Mouse (Mus musculus): ENCODE measurements around the gene Tenm2. TPM values are rescaled to one million over a fixed set of nuclear protein-coding genes. Genes with fewer than 3 reads are reported as not detected.

The Tenm2 gene
- polyA plus RNA-seq, 1 experiment, result 0.01 TPM

DNA sequence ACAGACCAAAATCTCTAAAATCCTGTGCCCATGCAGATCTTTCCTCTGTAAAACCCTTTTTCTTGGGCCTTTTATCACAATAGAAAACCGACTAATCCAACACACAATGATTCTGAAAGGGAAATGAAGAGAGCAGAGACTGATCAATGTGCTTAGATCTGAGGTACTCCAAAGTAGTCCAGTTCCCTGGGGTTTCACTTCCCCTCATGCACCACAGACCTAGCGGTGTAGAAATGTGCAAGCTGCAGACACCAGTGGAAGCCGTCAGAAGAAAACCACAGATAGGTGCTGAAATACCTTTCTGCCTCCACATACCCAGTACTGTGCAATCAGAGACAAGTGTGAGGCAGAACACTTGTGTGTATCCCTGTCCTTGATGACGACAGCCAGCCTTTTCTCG, 365.2 kb downstream of the Tenm2 start:
- Histone ChIP-seq H3K4me1 (no peaks in the 10 kb centered on the region), H3K4me3 (replicated peaks) (no peak overlapping the region), H3K27me3 (replicated peaks) (no peaks in the 10 kb centered on the region), H3K9me3 (no peaks in the 10 kb centered on the region), H3K36me3 (replicated peaks; ENCODE audit: low read length) (no peaks in the 10 kb centered on the region)
- no peak for TF ChIP-seq FLI1 (IDR thresholded peaks at IDR 0.05; ENCODE audit: low read length)

DNA sequence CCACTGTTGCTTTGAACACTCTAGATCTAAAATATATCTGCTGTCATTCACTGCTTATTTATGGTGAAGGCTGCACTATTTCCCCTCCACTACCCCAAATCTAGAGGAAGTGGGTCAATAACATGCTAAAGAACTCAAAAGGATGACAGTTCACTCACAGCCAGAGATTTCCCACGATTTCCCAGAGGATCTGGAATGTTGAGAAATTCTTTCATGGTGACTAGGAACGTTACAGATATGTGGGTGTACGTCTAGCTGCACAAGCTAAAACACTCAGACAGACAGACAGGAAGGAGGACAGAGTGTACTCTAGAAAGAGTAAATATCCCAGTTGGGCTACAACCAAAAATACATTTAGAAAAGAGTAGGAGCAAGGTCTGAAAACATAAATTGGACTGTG, 384.1 kb downstream of the Tenm2 start:
- no peaks in the 10 kb centered on the region for H3K36me3 ChIP-seq (replicated peaks; ENCODE audit: low read length)
- no peak for TF ChIP-seq GATA1 (IDR thresholded peaks at IDR 0.05; ENCODE audit: borderline replicate concordance, low read length)
- TF ChIP-seq FLI1 (IDR thresholded peaks at IDR 0.05; ENCODE audit: low read length), result no peak
- H3K27me3 ChIP-seq (replicated peaks), result no peaks in the 10 kb centered on the region
- no peak overlapping the region for H3K4me3 ChIP-seq (replicated peaks)
- H3K4me1 ChIP-seq, result no peaks in the 10 kb centered on the region
- no peaks in the 10 kb centered on the region for H3K9me3 ChIP-seq

DNA sequence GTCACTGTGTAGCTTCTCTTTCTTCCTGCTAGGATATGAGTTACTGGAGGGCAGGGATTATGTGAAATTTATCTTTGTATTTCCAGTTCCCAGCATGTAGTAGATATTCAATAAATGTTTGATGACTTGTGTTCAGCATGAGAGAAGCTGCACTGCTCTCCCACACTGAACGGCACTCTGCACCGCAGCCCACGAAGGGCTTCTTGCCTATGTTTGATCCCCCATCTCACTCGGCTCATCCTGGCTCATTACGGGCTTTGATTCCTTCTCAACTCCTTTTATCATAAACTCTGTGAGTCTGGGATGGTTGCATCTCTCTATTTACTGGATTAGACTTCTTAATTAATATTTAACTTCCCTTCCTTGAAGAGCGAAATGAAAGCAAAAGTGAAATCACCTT, 388.3 kb downstream of the Tenm2 start:
- Histone ChIP-seq H3K4me3 (replicated peaks) (no peak overlapping the region), H3K9me3 (no peaks in the 10 kb centered on the region), H3K27me3 (replicated peaks) (no peaks in the 10 kb centered on the region)

GRCm38 (mm10) chr11:36832855-36833254, 402.9 kb downstream of the Tenm2 start:
- Histone ChIP-seq H3K27me3 (replicated peaks) (no peaks in the 10 kb centered on the region), H3K4me1 (no peaks in the 10 kb centered on the region), H3K36me3 (replicated peaks; ENCODE audit: low read length) (no peaks in the 10 kb centered on the region), H3K9me3 (peaks cover 5% of the 10 kb centered on the region; the same call in 1 of the 2 replicates), H3K4me3 (replicated peaks) (no peak overlapping the region)
- no peak for TF ChIP-seq FLI1 (IDR thresholded peaks at IDR 0.05; ENCODE audit: low read length)
- no peak for TF ChIP-seq GATA1 (IDR thresholded peaks at IDR 0.05; ENCODE audit: borderline replicate concordance, low read length)

More for the DNA sequence above, 388.3 kb downstream of the Tenm2 start:
- no peaks in the 10 kb centered on the region for H3K36me3 ChIP-seq (replicated peaks; ENCODE audit: low read length)
- TF ChIP-seq GATA1 (IDR thresholded peaks at IDR 0.05; ENCODE audit: borderline replicate concordance, low read length) (no peak), FLI1 (IDR thresholded peaks at IDR 0.05; ENCODE audit: low read length) (no peak)
- H3K4me1 ChIP-seq, result no peaks in the 10 kb centered on the region

DNA sequence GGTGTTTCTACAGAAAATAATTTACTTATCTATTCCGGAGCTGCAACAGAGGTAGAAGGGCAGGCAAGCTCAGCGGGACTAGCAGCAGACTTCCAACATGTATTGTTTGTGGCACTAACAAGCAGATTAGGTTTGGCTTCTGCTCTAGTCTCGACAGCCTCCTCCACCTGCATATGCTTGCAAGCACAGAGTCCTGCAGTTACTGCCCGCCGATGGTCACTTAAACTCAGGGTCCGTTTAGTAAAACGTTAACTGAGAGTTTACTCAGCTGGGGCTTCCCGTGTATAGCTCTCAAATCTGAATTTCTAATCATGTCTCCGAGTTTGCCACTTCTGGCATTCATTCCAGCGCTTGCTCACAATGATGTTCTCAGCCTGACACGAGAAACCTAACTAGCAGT, 404.3 kb downstream of the Tenm2 start:
- TF ChIP-seq GATA1 (IDR thresholded peaks at IDR 0.05; ENCODE audit: borderline replicate concordance, low read length), result no peak
- TF ChIP-seq FLI1 (IDR thresholded peaks at IDR 0.05; ENCODE audit: low read length), result no peak
- H3K36me3 ChIP-seq (replicated peaks; ENCODE audit: low read length), result no peaks in the 10 kb centered on the region
- H3K4me3 ChIP-seq (replicated peaks), result no peak overlapping the region
- H3K4me1 ChIP-seq, result no peaks in the 10 kb centered on the region
- no peaks in the 10 kb centered on the region for H3K27me3 ChIP-seq (replicated peaks)
- H3K9me3 ChIP-seq, result peaks cover 5% of the 10 kb centered on the region; the same call in 1 of the 2 replicates

DNA sequence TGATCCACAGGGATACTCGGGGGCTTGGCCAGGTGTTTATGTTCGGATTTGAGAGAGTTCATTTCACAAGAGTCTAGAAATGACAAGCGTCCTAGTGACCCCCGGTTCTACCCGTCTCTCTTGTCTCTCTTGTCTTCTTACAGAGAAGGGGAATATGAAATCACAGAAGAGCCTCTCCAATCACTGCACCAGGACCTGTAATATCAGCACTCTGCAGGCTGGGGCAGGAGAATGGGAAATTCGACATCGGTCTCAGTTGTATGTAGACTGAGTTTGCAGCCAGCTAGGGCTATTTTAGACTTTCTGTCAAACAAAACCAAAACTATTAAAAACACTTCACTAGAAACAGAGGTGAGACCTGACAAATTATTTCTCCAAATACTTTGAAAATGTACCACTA, 411.1 kb downstream of the Tenm2 start:
- no peaks in the 10 kb centered on the region for H3K27me3 ChIP-seq (replicated peaks)
- TF ChIP-seq FLI1 (IDR thresholded peaks at IDR 0.05; ENCODE audit: low read length), result no peak
- no peak for TF ChIP-seq GATA1 (IDR thresholded peaks at IDR 0.05; ENCODE audit: borderline replicate concordance, low read length)
- no peaks in the 10 kb centered on the region for H3K4me1 ChIP-seq
- H3K36me3 ChIP-seq (replicated peaks; ENCODE audit: low read length), result no peaks in the 10 kb centered on the region
- peaks cover 5% of the 10 kb centered on the region; the same call in 1 of the 2 replicates for H3K9me3 ChIP-seq
- no peak overlapping the region for H3K4me3 ChIP-seq (replicated peaks)

DNA sequence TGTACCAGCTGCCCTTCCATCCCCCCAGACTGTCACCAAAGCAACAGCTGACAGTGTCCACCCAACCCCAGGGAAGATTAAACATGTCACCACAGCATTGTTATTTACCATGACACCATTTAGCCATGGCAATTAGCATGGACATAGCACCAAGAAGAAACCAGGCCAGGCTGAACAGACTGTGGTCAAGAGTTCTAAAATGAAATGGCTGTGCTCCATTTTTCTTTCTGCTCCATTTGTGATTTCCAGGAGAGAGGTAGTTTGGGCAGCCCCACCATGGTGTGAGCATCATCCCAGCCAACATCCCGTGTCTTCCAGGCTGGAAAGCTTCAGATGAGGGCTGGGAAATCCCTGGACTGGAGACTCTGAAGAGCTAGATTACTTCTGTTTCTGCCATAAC, 431.1 kb downstream of the Tenm2 start:
- H3K9me3 ChIP-seq, result peaks cover 3% of the 10 kb centered on the region; the same call in 1 of the 2 replicates

DNA sequence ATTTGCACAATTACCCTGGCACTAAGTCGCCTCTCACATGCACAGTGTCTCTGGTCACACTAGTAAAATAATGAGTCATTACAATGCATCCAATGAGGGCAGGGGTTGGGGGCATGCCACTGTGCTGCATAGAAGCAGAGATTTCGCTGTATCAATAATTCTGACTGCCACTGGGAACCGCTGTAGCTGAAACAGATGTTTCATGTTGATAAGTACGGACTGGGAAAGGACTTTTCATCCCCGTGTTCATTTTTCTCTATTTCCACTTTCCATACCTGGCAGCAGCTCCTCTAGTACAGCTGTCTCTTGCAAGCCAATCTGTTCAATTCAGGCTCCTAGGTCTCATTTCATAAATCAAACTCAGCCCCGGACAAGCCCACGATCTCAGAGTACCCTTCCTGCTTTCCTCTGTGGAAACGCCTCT, 433.5 kb downstream of the Tenm2 start:
- H3K4me3 ChIP-seq (replicated peaks), result no peak overlapping the region

More for the DNA sequence above, 431.1 kb downstream of the Tenm2 start:
- Histone ChIP-seq H3K36me3 (replicated peaks; ENCODE audit: low read length) (no peaks in the 10 kb centered on the region), H3K4me1 (no peaks in the 10 kb centered on the region), H3K27me3 (replicated peaks) (no peaks in the 10 kb centered on the region), H3K4me3 (replicated peaks) (no peak overlapping the region)
- TF ChIP-seq FLI1 (IDR thresholded peaks at IDR 0.05; ENCODE audit: low read length) (no peak), GATA1 (IDR thresholded peaks at IDR 0.05; ENCODE audit: borderline replicate concordance, low read length) (no peak)

DNA sequence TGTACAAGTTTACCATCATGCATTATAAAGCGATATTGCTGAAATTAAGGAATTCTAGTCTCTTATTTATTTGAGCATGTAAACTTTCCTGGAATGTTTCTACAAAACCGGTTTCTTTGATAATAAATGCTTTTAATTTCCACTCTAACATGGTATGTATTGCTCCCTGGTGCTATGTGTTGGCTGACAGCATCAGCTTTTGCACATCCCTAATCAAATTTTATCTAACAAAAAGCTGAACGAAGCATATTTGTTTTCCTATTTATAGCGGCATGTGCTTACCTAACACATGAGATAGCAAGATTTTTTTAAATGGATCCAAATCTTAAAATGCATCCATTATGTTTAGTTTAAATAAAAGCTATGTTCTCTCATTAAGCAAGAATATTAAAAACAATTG, 434.1 kb downstream of the Tenm2 start:
- H3K36me3 ChIP-seq (replicated peaks; ENCODE audit: low read length), result no peaks in the 10 kb centered on the region
- TF ChIP-seq GATA1 (IDR thresholded peaks at IDR 0.05; ENCODE audit: borderline replicate concordance, low read length) (no peak), FLI1 (IDR thresholded peaks at IDR 0.05; ENCODE audit: low read length) (no peak)
- H3K27me3 ChIP-seq (replicated peaks), result no peaks in the 10 kb centered on the region
- no peaks in the 10 kb centered on the region for H3K4me1 ChIP-seq
- peaks cover 3% of the 10 kb centered on the region; the same call in 1 of the 2 replicates for H3K9me3 ChIP-seq
- H3K4me3 ChIP-seq (replicated peaks), result no peak overlapping the region

More for the DNA sequence above, 433.5 kb downstream of the Tenm2 start:
- Histone ChIP-seq H3K9me3 (peaks cover 3% of the 10 kb centered on the region; the same call in 1 of the 2 replicates), H3K27me3 (replicated peaks) (no peaks in the 10 kb centered on the region), H3K4me1 (no peaks in the 10 kb centered on the region), H3K36me3 (replicated peaks; ENCODE audit: low read length) (no peaks in the 10 kb centered on the region)
- TF ChIP-seq FLI1 (IDR thresholded peaks at IDR 0.05; ENCODE audit: low read length) (no peak), GATA1 (IDR thresholded peaks at IDR 0.05; ENCODE audit: borderline replicate concordance, low read length) (no peak)

DNA sequence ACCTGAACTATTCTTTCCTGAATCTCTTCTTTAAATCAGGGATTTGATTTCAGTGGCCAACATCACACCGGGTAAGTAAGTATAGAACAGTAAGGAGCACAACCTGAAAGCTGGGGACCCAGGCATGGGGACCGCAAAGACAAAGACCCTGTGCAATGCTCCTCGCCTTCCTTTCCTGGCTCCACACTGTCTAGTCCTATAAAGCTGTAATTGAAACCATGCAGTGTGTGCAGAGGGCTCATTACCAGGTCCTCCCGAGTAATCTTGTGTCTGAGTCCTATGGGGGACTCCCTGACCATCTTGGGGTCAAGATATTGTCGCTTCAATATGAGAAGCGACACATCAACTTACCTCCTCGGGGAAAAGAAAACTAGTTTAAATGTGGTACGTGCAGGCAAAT, 436.4 kb downstream of the Tenm2 start:
- Histone ChIP-seq H3K4me3 (replicated peaks) (no peak overlapping the region), H3K27me3 (replicated peaks) (no peaks in the 10 kb centered on the region), H3K9me3 (0 out of 2 replicates have a peak, but pooled peaks cover 3% of the 10 kb centered on the region), H3K36me3 (replicated peaks; ENCODE audit: low read length) (no peaks in the 10 kb centered on the region), H3K4me1 (no peaks in the 10 kb centered on the region)
- no peak for TF ChIP-seq GATA1 (IDR thresholded peaks at IDR 0.05; ENCODE audit: borderline replicate concordance, low read length)
- TF ChIP-seq FLI1 (IDR thresholded peaks at IDR 0.05; ENCODE audit: low read length), result no peak

DNA sequence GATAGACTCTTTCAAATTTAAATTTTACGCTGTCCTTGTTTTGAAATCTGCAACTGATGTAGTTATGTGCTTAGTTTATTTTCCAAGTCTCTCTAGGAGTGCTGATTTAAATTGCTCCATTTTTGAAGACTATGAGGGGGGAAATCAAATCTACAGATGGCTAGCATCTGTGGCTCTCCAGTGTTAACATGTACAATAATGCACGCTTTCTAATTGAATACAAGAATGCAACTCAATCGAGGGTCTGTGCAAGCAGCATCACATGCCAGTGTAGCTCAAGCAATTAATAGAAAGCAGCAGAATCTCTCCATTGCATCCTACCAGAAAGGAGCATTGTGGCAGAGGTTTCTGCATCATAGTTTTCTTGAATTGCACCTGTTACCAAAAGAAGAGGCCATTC, 477.8 kb downstream of the Tenm2 start:
- no peak for TF ChIP-seq FLI1 (IDR thresholded peaks at IDR 0.05; ENCODE audit: low read length)
- TF ChIP-seq GATA1 (IDR thresholded peaks at IDR 0.05; ENCODE audit: borderline replicate concordance, low read length), result no peak
- Histone ChIP-seq H3K9me3 (no peaks in the 10 kb centered on the region), H3K36me3 (replicated peaks; ENCODE audit: low read length) (no peaks in the 10 kb centered on the region), H3K27me3 (replicated peaks) (no peaks in the 10 kb centered on the region), H3K4me1 (no peaks in the 10 kb centered on the region), H3K4me3 (replicated peaks) (no peak overlapping the region)
